Mouse (Mus musculus) urinary bladder, adult 2 months (tissue): ENCODE results near the gene Psmb9. TPM values are rescaled to one million over a fixed set of nuclear protein-coding genes. Genes with fewer than 3 reads are reported as not detected.

Experiments
- DNase-seq: peaks from one replicate; pipeline ENCODE4 v3.0.0; 2022; ENCODE audit warnings: low spot score
- polyA plus RNA-seq: library from polyadenylated mRNA; depleted of rRNA; stranded (reverse); fragments of >200 nt; gene quantifications from 2 replicates; pipeline ENCODE4 v1.2.3, GENCODE M21; 2012; rRNA removed

Psmb9 gene
- polyA plus RNA-seq, 1 experiment = 34.7 TPM

DNA sequence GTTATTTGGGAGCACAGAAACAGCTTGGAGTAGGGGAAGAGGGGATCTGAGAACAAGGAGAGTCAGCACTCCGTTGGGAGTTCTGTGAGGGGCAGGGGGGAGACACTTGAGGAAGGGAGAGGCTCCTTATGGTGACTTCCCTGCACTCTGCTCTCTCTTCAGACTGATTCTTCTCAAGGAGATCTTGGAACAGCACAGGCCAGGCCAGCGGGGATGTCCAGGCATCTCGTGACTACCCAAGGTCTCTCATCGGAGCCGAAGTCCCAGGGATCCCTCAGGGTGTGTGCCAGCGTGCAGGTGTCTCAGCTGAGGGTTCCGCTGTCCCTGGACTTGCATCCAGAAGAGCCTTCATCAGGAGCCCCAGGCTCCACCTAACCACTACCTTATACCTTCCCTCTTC lies 48.9 kb downstream of the Psmb9 start:
- DNase-seq = no peak

DNA sequence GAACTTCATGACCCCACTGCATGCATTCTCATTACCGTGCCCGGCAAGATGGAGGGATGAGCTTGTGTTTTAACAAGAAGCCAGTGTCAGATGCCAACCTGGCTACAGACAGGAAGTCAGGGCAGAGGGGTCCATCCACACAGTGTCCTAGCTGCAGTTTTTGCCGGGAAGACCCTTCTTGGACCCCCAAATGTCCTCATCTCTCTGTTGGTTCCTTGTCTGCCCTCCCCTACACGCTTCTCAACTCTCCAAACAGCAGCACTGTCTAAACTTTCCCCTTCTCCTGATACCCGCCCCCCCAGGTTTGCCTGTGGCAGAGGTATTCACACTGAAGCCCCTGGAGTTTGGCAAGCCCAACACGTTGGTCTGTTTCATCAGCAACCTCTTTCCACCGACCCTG lies 50.0 kb downstream of the Psmb9 start:
- no peak for DNase-seq

DNA sequence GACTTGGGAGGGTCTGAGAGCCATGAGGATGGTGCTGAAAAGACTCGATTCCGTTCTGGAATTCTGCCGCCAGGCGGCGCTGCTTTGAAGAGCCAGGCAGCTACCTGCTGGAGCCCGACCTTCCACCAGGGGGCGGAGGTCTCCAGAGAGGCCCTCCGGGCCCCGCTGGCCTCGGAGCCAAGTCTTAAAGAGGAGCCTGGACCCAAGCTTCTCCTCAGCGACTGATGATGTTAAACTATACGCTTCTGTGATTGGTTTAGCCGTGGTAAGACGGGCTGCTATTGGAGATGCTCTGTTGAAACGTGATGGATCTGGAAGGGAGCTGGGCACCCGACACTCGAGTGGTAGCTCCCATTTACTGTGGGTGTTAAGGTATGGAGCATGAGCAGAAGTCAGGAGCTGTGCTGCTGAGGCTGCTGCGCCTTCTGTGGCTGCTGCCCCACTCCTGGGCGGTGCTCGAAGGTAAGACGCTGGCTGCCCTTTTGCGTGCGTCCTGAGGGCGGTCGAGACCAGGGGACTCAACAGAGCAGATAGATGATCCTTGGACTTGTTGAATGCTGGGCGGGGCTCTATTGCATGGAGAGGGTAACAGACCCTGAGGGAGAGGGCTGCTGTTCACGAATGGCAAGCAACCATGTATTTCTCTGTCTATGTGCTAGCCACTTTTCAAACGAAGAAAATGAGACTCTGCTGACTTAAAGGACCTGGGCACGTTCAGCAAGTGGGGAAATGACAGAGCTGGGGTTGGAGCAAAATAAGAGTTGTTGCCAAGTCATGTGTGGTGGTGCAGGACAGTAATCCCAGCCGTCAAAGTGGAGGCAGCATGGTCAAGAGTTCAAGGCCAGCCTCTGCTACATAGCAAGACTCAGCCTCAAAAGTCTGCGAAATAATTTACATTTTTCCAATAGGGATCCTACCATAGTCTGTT lies 52.0 kb downstream of the Psmb9 start:
- peak; percentile 97 for DNase-seq

DNA sequence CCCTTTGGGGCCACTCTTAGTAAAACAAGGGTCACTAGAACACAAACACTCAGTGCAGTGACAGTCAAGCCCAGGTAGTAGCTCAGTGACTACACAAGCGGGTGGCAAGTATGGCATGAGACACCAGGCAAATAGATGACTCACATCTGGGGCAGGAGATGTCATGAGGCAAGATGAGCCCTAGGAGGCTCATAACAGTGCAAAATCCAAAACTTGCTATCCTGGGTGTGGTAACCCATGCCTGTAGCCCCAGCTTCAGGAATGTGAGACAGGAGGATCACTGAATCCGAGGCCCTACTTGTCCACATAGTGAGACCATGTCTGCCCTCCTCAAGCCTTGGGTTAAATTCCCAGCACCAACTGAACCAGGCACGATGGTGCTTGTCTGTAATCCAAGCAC lies 53.1 kb downstream of the Psmb9 start:
- no peak for DNase-seq

DNA sequence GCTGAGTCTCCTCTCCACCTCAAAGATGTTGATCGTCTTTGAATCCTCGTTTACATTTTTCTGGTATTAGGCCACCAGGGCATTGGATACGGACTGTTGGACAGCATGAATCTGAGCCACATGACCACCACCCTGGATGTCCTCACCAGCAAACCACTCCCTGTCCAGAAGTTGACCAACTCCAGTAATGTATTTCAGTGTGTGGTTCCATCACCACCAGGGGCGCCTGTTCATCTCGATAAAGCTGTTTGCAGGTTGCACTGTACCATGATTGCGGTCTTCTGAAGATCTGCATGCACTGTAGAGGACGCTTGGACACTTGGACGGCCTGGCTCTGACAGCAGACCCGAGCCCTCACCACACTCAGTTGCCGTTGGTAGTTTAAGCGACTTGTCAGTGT lies 54.3 kb downstream of the Psmb9 start:
- no peak for DNase-seq

Other genes starting within 250 kb of the Psmb9 start
- 86.5 and 87.2 TPM in 2 replicates for gene Pfdn6, start 247.4 kb downstream of the Psmb9 start, polyA plus RNA-seq
- gene Wdr46, start 247.1 kb downstream of the Psmb9 start, polyA plus RNA-seq = 15.8 and 17.2 TPM in 2 replicates
- 7.7 TPM in 2 replicates for gene B3galt4, start 236.3 kb downstream of the Psmb9 start, polyA plus RNA-seq
- gene Vps52, start 232.0 kb downstream of the Psmb9 start, polyA plus RNA-seq = 39.3 and 39.7 TPM in 2 replicates
- gene Rps18, start 231.8 kb downstream of the Psmb9 start, polyA plus RNA-seq = 1,060 and 1,160 TPM in 2 replicates
- 987 and 1,071 TPM in 2 replicates for gene H2-K1, start 187.4 kb downstream of the Psmb9 start, polyA plus RNA-seq
- gene Ring1, start 163.1 kb downstream of the Psmb9 start, polyA plus RNA-seq = 46.1 and 76.8 TPM in 2 replicates
- 86.6 and 112 TPM in 2 replicates for gene H2-Ke6, start 159.7 kb downstream of the Psmb9 start, polyA plus RNA-seq
- gene Slc39a7, start 156.1 kb downstream of the Psmb9 start, polyA plus RNA-seq = 106 and 110 TPM in 2 replicates
- gene Rxrb, start 156.0 kb downstream of the Psmb9 start, polyA plus RNA-seq = 47.7 and 53.1 TPM in 2 replicates
- gene Col11a2, start 148.3 kb downstream of the Psmb9 start, polyA plus RNA-seq = 0.99 and 1.8 TPM in 2 replicates
- 1.7 and 2.1 TPM in 2 replicates for gene H2-Oa, start 95.4 kb downstream of the Psmb9 start, polyA plus RNA-seq
- 30.0 and 31.9 TPM in 2 replicates for gene H2-DMa, start 68.2 kb downstream of the Psmb9 start, polyA plus RNA-seq
- gene Brd2, start 65.1 kb downstream of the Psmb9 start, polyA plus RNA-seq = 135 and 154 TPM in 2 replicates
- gene H2-DMb2, start 44.5 kb downstream of the Psmb9 start, polyA plus RNA-seq = 4.1 and 4.9 TPM in 2 replicates
- 22.4 and 22.8 TPM in 2 replicates for gene H2-DMb1, start 34.7 kb downstream of the Psmb9 start, polyA plus RNA-seq
- 29.5 and 40.1 TPM in 2 replicates for gene Tap1, start 211 bp downstream of the Psmb9 start, polyA plus RNA-seq
- 81.2 and 88.3 TPM in 2 replicates for gene Psmb8, start 10.0 kb upstream of the Psmb9 start, polyA plus RNA-seq
- gene Tap2, start 15.8 kb upstream of the Psmb9 start, polyA plus RNA-seq = 37.9 and 42.4 TPM in 2 replicates
- gene H2-Ob, start 51.1 kb upstream of the Psmb9 start, polyA plus RNA-seq = 2.7 and 5.0 TPM in 2 replicates
- gene H2-Ab1, start 69.9 kb upstream of the Psmb9 start, polyA plus RNA-seq = 251 and 267 TPM in 2 replicates
- 281 and 288 TPM in 2 replicates for gene H2-Aa, start 100.1 kb upstream of the Psmb9 start, polyA plus RNA-seq
- 248 and 252 TPM in 2 replicates for gene H2-Eb1, start 118.1 kb upstream of the Psmb9 start, polyA plus RNA-seq
- 0.09 and 0.18 TPM in 2 replicates for gene H2-Eb2, start 137.9 kb upstream of the Psmb9 start, polyA plus RNA-seq
- gene Btnl2, start 167.1 kb upstream of the Psmb9 start, polyA plus RNA-seq = 0.28 and 0.40 TPM in 2 replicates
- not detected in 2 replicates for gene Btnl1, start 189.4 kb upstream of the Psmb9 start, polyA plus RNA-seq
- 1.2 and 1.6 TPM in 2 replicates for gene BC051142, start 211.1 kb upstream of the Psmb9 start, polyA plus RNA-seq